Mouse (Mus musculus): ENCODE data around the gene Bcar3.
A peak's percentile ranks its signal among the peaks of the same experiment; 100 is the strongest.

Bcar3 gene

GRCm38 (mm10) chr3:122418564-122419274 lies 124.8 kb downstream of the Bcar3 start:
- DNase-seq (ENCODE audit: low spot score in 2 of 2): no peak

- peak in 1 of 2 experiments; percentile 29 for DNase-seq (ENCODE audit: low spot score in 2 of 2)
Observed at GRCm38 (mm10) chr3:122419610-122420409, 125.9 kb downstream of the Bcar3 start.

- peak in 1 of 2 experiments; percentile 16 for DNase-seq (ENCODE audit: low spot score in 2 of 2)
Observed at GRCm38 (mm10) chr3:122420410-122420774, 126.5 kb downstream of the Bcar3 start.

- no peak for DNase-seq (ENCODE audit: low spot score in 2 of 2)
Observed at GRCm38 (mm10) chr3:122421042-122421702, 127.2 kb downstream of the Bcar3 start.

- no peak for DNase-seq (ENCODE audit: low spot score in 2 of 2)
Observed at GRCm38 (mm10) chr3:122421802-122422201, 127.9 kb downstream of the Bcar3 start.

- no peak for DNase-seq (ENCODE audit: low spot score in 2 of 2)
Observed at GRCm38 (mm10) chr3:122422276-122422675, 128.3 kb downstream of the Bcar3 start.

GRCm38 (mm10) chr3:122423643-122424042 lies 129.7 kb downstream of the Bcar3 start:
- DNase-seq (ENCODE audit: low spot score in 2 of 2): no peak

- DNase-seq (ENCODE audit: low spot score in 2 of 2): peak in 1 of 2 experiments; percentile 35
Observed at GRCm38 (mm10) chr3:122428325-122428821, 134.4 kb downstream of the Bcar3 start.

GRCm38 (mm10) chr3:122430780-122431497 lies 137.0 kb downstream of the Bcar3 start:
- no peak for DNase-seq (ENCODE audit: low spot score in 2 of 2)

GRCm38 (mm10) chr3:122432811-122433406 lies 139.0 kb downstream of the Bcar3 start:
- no peak for DNase-seq (ENCODE audit: low spot score in 2 of 2)

- no peak for DNase-seq (ENCODE audit: low spot score in 2 of 2)
Observed at GRCm38 (mm10) chr3:122433975-122434626, 140.2 kb downstream of the Bcar3 start.

GRCm38 (mm10) chr3:122434983-122435935 lies 141.3 kb downstream of the Bcar3 start:
- DNase-seq (ENCODE audit: low spot score in 2 of 2): no peak

- no peak for DNase-seq (ENCODE audit: low spot score in 2 of 2)
Observed at GRCm38 (mm10) chr3:122438143-122438825, 144.3 kb downstream of the Bcar3 start.

GRCm38 (mm10) chr3:122445696-122446095 lies 151.8 kb downstream of the Bcar3 start:
- no peak for DNase-seq (ENCODE audit: low spot score in 2 of 2)

GRCm38 (mm10) chr3:122446678-122447077 lies 152.7 kb downstream of the Bcar3 start:
- no peak for DNase-seq (ENCODE audit: low spot score in 2 of 2)

GRCm38 (mm10) chr3:122448196-122448595 lies 154.3 kb downstream of the Bcar3 start:
- DNase-seq (ENCODE audit: low spot score in 2 of 2): no peak

- DNase-seq (ENCODE audit: low spot score in 2 of 2): no peak
Observed at GRCm38 (mm10) chr3:122450041-122450440, 156.1 kb downstream of the Bcar3 start.

GRCm38 (mm10) chr3:122453875-122454274 lies 159.9 kb downstream of the Bcar3 start:
- no peak for DNase-seq (ENCODE audit: low spot score in 2 of 2)

GRCm38 (mm10) chr3:122456156-122456555 lies 162.2 kb downstream of the Bcar3 start:
- DNase-seq (ENCODE audit: low spot score in 2 of 2): no peak

All from left cerebral cortex, adult 9 months (tissue).